Mouse (Mus musculus): ENCODE data around the gene Flywch1. TPM values are rescaled to one million over a fixed set of nuclear protein-coding genes. Genes with fewer than 3 reads are reported as not detected.
A peak's percentile ranks its signal among the peaks of the same experiment; 100 is the strongest.

The Flywch1 gene
- polyA plus RNA-seq, 1 experiment from 2014 or later, result 73.4 TPM

- peak overlapping the region; percentile 72 for H3K4me3 ChIP-seq (ENCODE audit: low read depth, low read length)
- peaks cover 39% of the 10 kb centered on the region for H3K27me3 ChIP-seq (ENCODE audit: insufficient read depth, low read length)
- H3K9ac ChIP-seq, result peak overlapping the region; percentile 70
- peak overlapping the region; percentile 99 for H3K4me2 ChIP-seq
- H3K27ac ChIP-seq (ENCODE audit: low read depth), result peak overlapping the region; percentile 61
- peaks cover 7% of the 10 kb centered on the region for H3K4me1 ChIP-seq (ENCODE audit: insufficient read depth)
- H3K9me3 ChIP-seq (ENCODE audit: low read depth, low read length), result no peaks in the 10 kb centered on the region
- ATAC-seq (ENCODE audit: insufficient read depth) (peak; percentile 51), DNase-seq (peak; percentile 79)
- H3K36me3 ChIP-seq (ENCODE audit: insufficient read depth), result peaks cover 30% of the 10 kb centered on the region
- WGBS, result under 1% methylated on average over 48 of the region's 48 CpGs
- TF ChIP-seq CTCF (IDR thresholded peaks at IDR 0.05; ENCODE audit: low read depth), result no peak
Measured at GRCm38 (mm10) chr17:23739202-23740135, 31.9 kb downstream of the Flywch1 start.

GRCm38 (mm10) chr17:23738836-23739201 lies 32.6 kb downstream of the Flywch1 start:
- Histone ChIP-seq H3K4me2 (peak overlapping the region; percentile 99), H3K27me3 (ENCODE audit: insufficient read depth, low read length) (peaks cover 33% of the 10 kb centered on the region), H3K4me1 (ENCODE audit: insufficient read depth) (peaks cover 7% of the 10 kb centered on the region), H3K9ac (peak overlapping the region; percentile 70), H3K27ac (ENCODE audit: low read depth) (peak overlapping the region; percentile 61), H3K9me3 (ENCODE audit: low read depth, low read length) (no peaks in the 10 kb centered on the region), H3K4me3 (ENCODE audit: low read depth, low read length) (peak overlapping the region; percentile 72), H3K36me3 (ENCODE audit: insufficient read depth) (peaks cover 30% of the 10 kb centered on the region)
- WGBS, result 32% methylated on average over 2 of the region's 2 CpGs
- DNase-seq (no peak), ATAC-seq (ENCODE audit: insufficient read depth) (no peak)
- TF ChIP-seq CTCF (IDR thresholded peaks at IDR 0.05; ENCODE audit: low read depth), result no peak

GRCm38 (mm10) chr17:23737493-23738445 lies 33.6 kb downstream of the Flywch1 start:
- Histone ChIP-seq H3K9me3 (ENCODE audit: low read depth, low read length) (no peaks in the 10 kb centered on the region), H3K27me3 (ENCODE audit: insufficient read depth, low read length) (peaks cover 22% of the 10 kb centered on the region), H3K36me3 (ENCODE audit: insufficient read depth) (peaks cover 33% of the 10 kb centered on the region), H3K27ac (ENCODE audit: low read depth) (no peak overlapping the region), H3K4me1 (ENCODE audit: insufficient read depth) (peaks cover 7% of the 10 kb centered on the region), H3K9ac (peak overlapping the region; percentile 7; the same call in 1 of the 2 replicates), H3K4me3 (ENCODE audit: low read depth, low read length) (no peak overlapping the region), H3K4me2 (peak overlapping the region; percentile 99)
- no peak for ATAC-seq (ENCODE audit: insufficient read depth)
- WGBS, result 65% methylated on average over 15 of the region's 15 CpGs
- no peak for DNase-seq
- peak; percentile 36; the same call in 1 of the 2 replicates for TF ChIP-seq CTCF (IDR thresholded peaks at IDR 0.05; ENCODE audit: low read depth)

GRCm38 (mm10) chr17:23734341-23734740 lies 37.1 kb downstream of the Flywch1 start:
- no peaks in the 10 kb centered on the region for H3K27me3 ChIP-seq (ENCODE audit: insufficient read depth, low read length)
- peak; percentile 39; the same call in 1 of the 2 replicates for ATAC-seq (ENCODE audit: insufficient read depth)
- TF ChIP-seq CTCF (IDR thresholded peaks at IDR 0.05; ENCODE audit: low read depth), result no peak
- no peak overlapping the region for H3K4me3 ChIP-seq (ENCODE audit: low read depth, low read length)
- 41% methylated on average over 1 of the region's 1 CpGs for WGBS
- peak; percentile 81 for DNase-seq
- no peak overlapping the region for H3K9ac ChIP-seq
- no peaks in the 10 kb centered on the region for H3K9me3 ChIP-seq (ENCODE audit: low read depth, low read length)
- H3K27ac ChIP-seq (ENCODE audit: low read depth), result no peak overlapping the region
- peaks cover 34% of the 10 kb centered on the region for H3K36me3 ChIP-seq (ENCODE audit: insufficient read depth)
- peaks cover 4% of the 10 kb centered on the region; the same call in 1 of the 2 replicates for H3K4me1 ChIP-seq (ENCODE audit: insufficient read depth)
- no peak overlapping the region for H3K4me2 ChIP-seq

- no peaks in the 10 kb centered on the region for H3K4me1 ChIP-seq (ENCODE audit: insufficient read depth)
- H3K27ac ChIP-seq (ENCODE audit: low read depth), result no peak overlapping the region
- H3K4me2 ChIP-seq, result no peak overlapping the region
- ATAC-seq (ENCODE audit: insufficient read depth) (no peak), DNase-seq (no peak)
- no peaks in the 10 kb centered on the region for H3K27me3 ChIP-seq (ENCODE audit: insufficient read depth, low read length)
- WGBS, result 57% methylated on average over 1 of the region's 1 CpGs
- H3K9ac ChIP-seq, result no peak overlapping the region
- H3K36me3 ChIP-seq (ENCODE audit: insufficient read depth), result peaks cover 11% of the 10 kb centered on the region
- H3K4me3 ChIP-seq (ENCODE audit: low read depth, low read length), result no peak overlapping the region
- TF ChIP-seq CTCF (IDR thresholded peaks at IDR 0.05; ENCODE audit: low read depth), result no peak
- no peaks in the 10 kb centered on the region for H3K9me3 ChIP-seq (ENCODE audit: low read depth, low read length)
Measured at GRCm38 (mm10) chr17:23730441-23730840, 41.0 kb downstream of the Flywch1 start.

GRCm38 (mm10) chr17:23726758-23727142 lies 44.7 kb downstream of the Flywch1 start:
- no peaks in the 10 kb centered on the region for H3K9me3 ChIP-seq (ENCODE audit: low read depth, low read length)
- peak; percentile 46; the same call in 1 of the 2 replicates for TF ChIP-seq CTCF (IDR thresholded peaks at IDR 0.05; ENCODE audit: low read depth)
- H3K9ac ChIP-seq, result peak overlapping the region; percentile 74
- H3K27me3 ChIP-seq (ENCODE audit: insufficient read depth, low read length), result no peaks in the 10 kb centered on the region
- H3K4me1 ChIP-seq (ENCODE audit: insufficient read depth), result no peaks in the 10 kb centered on the region
- ATAC-seq (ENCODE audit: insufficient read depth) (peak; percentile 94), DNase-seq (peak; percentile 95)
- peak overlapping the region; percentile 93 for H3K27ac ChIP-seq (ENCODE audit: low read depth)
- no peaks in the 10 kb centered on the region for H3K36me3 ChIP-seq (ENCODE audit: insufficient read depth)
- peak overlapping the region; percentile 77 for H3K4me3 ChIP-seq (ENCODE audit: low read depth, low read length)
- H3K4me2 ChIP-seq, result peak overlapping the region; percentile 71
- WGBS, result 0% methylated on average over 12 of the region's 20 CpGs

All from lung, embryonic 14.5 days (tissue).